Mouse (Mus musculus): ENCODE data around the gene Ankrd50.

Ankrd50 gene

GRCm38 (mm10) chr3:38466880-38467405, 17.7 kb downstream of the Ankrd50 start:
- ATAC-seq (ENCODE audit: insufficient number of reproducible peaks, low FRiP score, low TSS enrichment) = no peak

DNA sequence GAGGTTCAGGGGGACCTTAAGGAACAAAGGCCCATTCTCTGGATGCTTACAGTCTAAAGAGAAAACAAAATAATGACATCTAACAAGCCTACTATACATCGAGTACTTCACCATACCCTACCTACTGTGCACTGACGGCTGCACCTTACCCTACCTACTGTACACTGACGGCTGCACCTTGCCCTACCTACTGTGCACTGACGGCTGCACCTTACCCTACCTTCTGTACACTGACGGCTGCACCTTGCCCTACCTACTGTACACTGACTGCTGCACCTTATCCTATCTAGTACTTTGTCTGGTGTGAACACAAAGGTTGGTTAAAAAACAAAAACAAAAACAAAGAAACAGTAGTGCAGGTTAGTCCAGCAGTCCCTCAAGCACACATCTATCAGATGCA, 18.5 kb downstream of the Ankrd50 start:
- ATAC-seq (ENCODE audit: insufficient number of reproducible peaks, low FRiP score, low TSS enrichment) = no peak

- no peak for ATAC-seq (ENCODE audit: insufficient number of reproducible peaks, low FRiP score, low TSS enrichment)
These were observed 21.5 kb downstream of the Ankrd50 start for GRCm38 (mm10) chr3:38463149-38463548.

- no peak for ATAC-seq (ENCODE audit: insufficient number of reproducible peaks, low FRiP score, low TSS enrichment)
These were observed 22.9 kb downstream of the Ankrd50 start for GRCm38 (mm10) chr3:38461742-38462141.

- 0 out of 2 replicates have a peak, but pooled peaks have one; percentile 24 for ATAC-seq (ENCODE audit: insufficient number of reproducible peaks, low FRiP score, low TSS enrichment)
These were observed 24.4 kb downstream of the Ankrd50 start for GRCm38 (mm10) chr3:38460250-38460624.

DNA sequence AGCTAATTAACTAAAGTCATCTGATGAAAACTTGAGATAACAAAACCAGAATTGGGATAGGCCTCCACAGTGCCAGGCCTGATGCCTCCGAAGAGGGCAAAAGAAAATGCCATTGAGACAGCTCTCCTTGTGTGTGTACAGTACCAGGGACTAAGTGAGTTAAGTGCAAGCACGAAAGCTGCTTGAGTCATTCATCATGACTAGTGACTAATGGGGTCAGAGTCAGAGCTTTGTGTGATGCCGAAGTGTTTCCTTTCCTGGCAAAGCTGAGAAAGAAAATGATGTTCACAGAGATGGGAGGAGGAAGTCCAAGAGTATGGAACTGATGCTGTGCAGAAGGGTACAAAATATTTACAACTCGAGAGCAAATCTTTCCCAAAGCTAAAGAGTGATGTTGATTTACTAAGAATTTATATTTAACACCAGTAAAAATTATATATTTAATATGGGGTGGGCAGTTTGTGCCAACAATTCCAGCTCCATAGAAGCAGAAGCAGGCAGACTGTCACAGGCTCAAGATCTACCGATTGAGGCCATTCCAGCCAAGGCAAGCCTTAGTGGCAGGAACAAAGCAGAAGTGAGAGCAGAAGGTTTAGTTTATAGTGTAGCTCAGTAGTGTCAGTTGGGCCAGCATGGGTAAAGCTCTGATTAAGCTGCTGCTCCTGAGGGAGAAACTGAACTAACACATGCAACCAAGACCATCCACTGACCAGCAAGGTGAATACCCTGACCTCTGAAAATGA, 25.0 kb downstream of the Ankrd50 start:
- no peak for ATAC-seq (ENCODE audit: insufficient number of reproducible peaks, low FRiP score, low TSS enrichment)

- no peak for ATAC-seq (ENCODE audit: insufficient number of reproducible peaks, low FRiP score, low TSS enrichment)
These were observed 27.6 kb downstream of the Ankrd50 start for GRCm38 (mm10) chr3:38457041-38457440.

GRCm38 (mm10) chr3:38452199-38452598, 32.4 kb downstream of the Ankrd50 start:
- ATAC-seq (ENCODE audit: insufficient number of reproducible peaks, low FRiP score, low TSS enrichment) = no peak

- no peak for ATAC-seq (ENCODE audit: insufficient number of reproducible peaks, low FRiP score, low TSS enrichment)
These were observed 38.1 kb downstream of the Ankrd50 start for GRCm38 (mm10) chr3:38446586-38446985.

GRCm38 (mm10) chr3:38443875-38444274, 40.8 kb downstream of the Ankrd50 start:
- no peak for ATAC-seq (ENCODE audit: insufficient number of reproducible peaks, low FRiP score, low TSS enrichment)

DNA sequence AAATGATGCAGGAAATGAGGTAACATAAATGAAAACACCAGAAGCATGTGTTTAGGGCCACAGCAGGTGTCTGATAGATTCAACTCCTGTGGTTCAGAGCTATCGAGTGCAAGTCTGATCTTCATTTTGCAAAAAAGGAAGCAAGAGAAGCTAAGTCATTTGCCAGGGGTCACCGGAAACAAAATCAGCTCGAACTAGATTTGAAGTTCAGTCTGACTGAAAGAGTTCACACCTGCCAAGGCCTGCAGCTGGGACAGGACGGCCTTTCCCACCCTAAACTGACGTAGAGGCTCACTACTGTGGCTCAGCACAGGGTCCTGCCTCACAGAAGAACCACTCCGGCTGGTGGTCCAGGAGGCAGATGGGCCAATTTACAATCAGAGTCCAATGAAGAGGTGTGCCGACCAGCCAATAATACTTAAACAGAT, 44.1 kb downstream of the Ankrd50 start:
- ATAC-seq (ENCODE audit: insufficient number of reproducible peaks, low FRiP score, low TSS enrichment) = no peak

GRCm38 (mm10) chr3:38436596-38436995, 48.0 kb downstream of the Ankrd50 start:
- no peak for ATAC-seq (ENCODE audit: insufficient number of reproducible peaks, low FRiP score, low TSS enrichment)

GRCm38 (mm10) chr3:38435828-38436227, 48.8 kb downstream of the Ankrd50 start:
- no peak for ATAC-seq (ENCODE audit: insufficient number of reproducible peaks, low FRiP score, low TSS enrichment)

DNA sequence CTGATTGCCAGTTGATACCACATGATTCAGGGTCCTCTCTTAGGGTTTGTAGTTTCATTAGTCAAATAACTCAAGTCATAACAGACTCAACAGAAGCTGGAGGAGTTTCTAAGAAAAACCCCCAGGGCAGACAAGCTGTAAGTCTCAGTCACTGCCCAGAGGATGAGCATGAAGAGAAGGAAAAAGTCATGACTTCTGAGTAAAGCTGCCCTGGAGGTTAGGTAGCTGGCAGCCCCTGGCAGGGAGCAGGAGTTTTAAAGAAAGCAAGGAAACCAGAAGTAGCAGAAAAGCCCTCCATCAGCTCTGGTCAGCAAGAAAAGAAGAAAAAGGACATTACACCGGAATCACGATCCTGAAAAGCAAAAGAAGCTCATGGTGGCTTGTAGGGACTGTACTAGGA, 50.2 kb downstream of the Ankrd50 start:
- no peak for ATAC-seq (ENCODE audit: insufficient number of reproducible peaks, low FRiP score, low TSS enrichment)

GRCm38 (mm10) chr3:38433495-38434464, 50.9 kb downstream of the Ankrd50 start:
- ATAC-seq (ENCODE audit: insufficient number of reproducible peaks, low FRiP score, low TSS enrichment) = 0 out of 2 replicates have a peak, but pooled peaks have one; percentile 12

DNA sequence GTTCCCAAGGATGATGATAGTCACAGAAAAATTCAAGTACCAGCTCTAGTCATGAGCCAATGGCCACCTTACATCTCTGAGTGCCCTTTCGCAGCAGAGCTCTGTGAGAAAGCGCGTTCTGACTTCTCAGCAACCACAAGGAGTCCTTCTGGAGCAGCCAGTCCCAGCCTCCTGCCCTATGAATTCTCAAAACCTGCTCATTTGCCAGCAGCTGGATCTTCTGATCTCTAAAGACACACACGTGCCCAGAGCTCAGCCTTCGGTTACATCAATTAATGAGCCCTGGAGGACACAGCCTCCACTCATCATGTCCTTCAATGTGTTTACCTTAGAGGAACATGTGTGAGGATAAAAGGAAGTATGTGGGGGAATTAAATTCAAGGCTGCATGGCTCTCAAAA, 53.2 kb downstream of the Ankrd50 start:
- ATAC-seq (ENCODE audit: insufficient number of reproducible peaks, low FRiP score, low TSS enrichment) = no peak

DNA sequence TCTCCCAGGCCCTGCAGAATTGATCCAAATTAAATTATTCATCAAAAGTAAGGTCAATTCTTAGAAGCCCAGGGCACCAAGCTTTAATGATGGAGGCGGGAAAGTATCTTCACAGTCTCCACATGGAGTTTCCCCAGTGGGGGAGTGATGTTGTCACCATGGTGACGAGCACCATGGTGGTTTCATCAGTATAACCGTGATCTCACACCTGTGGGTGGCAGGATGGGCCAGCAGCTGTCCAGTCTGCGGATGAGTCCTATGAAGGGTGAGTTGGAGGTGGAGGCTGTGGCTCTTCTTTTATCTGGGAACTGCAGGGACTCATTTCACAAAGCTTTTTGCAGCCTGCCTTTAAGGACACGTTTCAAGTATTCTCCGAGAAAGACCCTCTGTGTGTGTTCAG, 53.6 kb downstream of the Ankrd50 start:
- no peak for ATAC-seq (ENCODE audit: insufficient number of reproducible peaks, low FRiP score, low TSS enrichment)

GRCm38 (mm10) chr3:38427200-38427599, 57.4 kb downstream of the Ankrd50 start:
- ATAC-seq (ENCODE audit: insufficient number of reproducible peaks, low FRiP score, low TSS enrichment) = no peak

DNA sequence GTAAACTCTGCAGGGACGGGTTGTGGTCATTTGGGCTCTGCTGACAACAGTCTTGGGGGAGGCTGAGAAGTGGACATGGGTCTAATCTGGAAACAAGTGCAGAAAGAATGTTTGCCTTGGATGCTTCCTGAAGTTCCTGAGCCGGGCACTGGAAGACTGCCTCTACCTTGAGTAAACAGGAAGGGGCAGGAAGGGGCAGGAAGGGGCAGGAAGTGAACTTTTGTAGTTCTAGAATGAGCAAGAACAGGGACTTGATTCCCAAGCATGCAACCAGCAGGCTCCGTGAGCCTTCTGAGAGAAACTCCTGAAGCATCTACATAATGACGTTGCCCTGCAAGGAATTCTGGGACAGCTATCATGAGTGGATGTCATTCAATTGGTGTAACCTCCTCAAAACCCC, 60.7 kb downstream of the Ankrd50 start:
- ATAC-seq (ENCODE audit: insufficient number of reproducible peaks, low FRiP score, low TSS enrichment) = no peak

DNA sequence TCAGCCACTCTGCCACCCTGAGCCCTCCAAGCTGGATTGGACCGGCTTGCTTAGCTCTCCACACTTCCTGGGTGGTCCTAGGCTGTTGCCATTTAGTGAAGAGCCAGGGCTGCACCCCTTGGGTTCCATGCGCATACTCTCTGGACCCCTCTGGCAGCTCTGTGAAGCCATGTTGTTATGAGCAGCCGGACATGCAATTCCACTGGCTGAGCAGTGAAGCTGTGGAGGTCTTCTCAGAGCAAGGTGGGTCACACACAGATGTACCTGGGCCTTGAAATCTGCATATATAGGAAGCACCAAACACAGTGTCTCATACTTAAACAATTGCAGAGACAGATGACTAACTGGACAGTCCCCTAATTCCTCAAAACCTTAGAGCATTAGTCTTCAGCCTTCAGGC, 64.7 kb downstream of the Ankrd50 start:
- ATAC-seq (ENCODE audit: insufficient number of reproducible peaks, low FRiP score, low TSS enrichment) = no peak

DNA sequence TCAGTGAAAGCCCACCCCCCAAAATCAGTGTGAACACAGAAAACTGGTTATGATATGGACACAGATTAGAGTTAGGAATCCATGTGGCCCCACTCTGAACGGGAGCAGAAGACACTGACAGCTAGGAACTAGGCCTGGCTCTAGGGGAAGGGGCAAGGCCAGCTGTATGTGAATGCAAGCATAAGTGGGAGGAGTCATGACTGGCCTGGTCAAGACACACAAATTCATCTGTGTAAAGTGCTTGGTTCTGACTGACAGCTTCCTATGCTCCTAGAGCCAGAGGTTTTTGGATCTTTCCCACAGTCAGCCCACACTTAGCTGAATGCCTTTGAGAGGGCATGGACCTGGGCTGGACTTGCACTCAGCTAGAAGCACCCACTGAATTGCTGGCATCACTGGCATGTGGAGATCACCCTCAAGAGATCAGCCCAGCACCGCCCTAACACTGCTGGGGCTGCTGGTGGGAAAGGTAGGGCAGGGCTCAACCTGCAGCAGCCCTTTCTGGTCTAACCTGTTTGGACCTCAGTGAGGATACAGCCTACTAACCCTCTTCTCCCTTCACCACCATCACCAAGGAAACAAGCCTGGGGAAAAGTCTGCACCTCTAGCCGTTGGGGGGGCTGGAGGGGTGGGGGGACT, 69.2 kb downstream of the Ankrd50 start:
- ATAC-seq (ENCODE audit: insufficient number of reproducible peaks, low FRiP score, low TSS enrichment) = no peak
